Mouse (Mus musculus) neural tube, embryonic 14.5 days (tissue): Measurements from ENCODE around the gene Masp2. TPM values are rescaled to one million over a fixed set of nuclear protein-coding genes. Genes with fewer than 3 reads are reported as not detected.

Source experiments
- ATAC-seq: fragments of 200-750 bp; cut with Nextera tagmentation; 2 replicates; pipeline ENCODE4 v1.8.0; 2017; ENCODE audit warnings: low read depth, mild to moderate bottlenecking, moderate TSS enrichment, moderate library complexity
- H3K27ac ChIP-seq: fragments of 300-500 bp; sonication (generic); 2 replicates; pipeline ENCODE4 v1.5.1; 2014; ENCODE audit warnings: low read depth, mild to moderate bottlenecking, control low read depth, low read length, moderate library complexity, mixed read lengths
- H3K27me3 ChIP-seq: fragments of 300-500 bp; sonication (generic); 2 replicates; pipeline ENCODE4 v1.6.1; 2014; ENCODE audit warnings: low read length; ENCODE audit not compliant: control insufficient read depth, insufficient read depth
- H3K36me3 ChIP-seq: fragments of 300-500 bp; sonication (generic); 2 replicates; pipeline ENCODE4 v1.6.1; 2014; ENCODE audit warnings: low read length, mixed read lengths; ENCODE audit not compliant: control insufficient read depth, insufficient read depth
- H3K4me1 ChIP-seq: fragments of 300-500 bp; sonication (generic); 2 replicates; pipeline ENCODE4 v1.6.1; 2014; ENCODE audit warnings: low read length; ENCODE audit not compliant: control insufficient read depth, insufficient read depth
- H3K4me2 ChIP-seq: fragments of 300-500 bp; sonication (generic); 2 replicates; pipeline ENCODE4 v1.6.1; 2014; ENCODE audit warnings: mild to moderate bottlenecking, low read depth, low read length, control low read depth
- H3K4me3 ChIP-seq: fragments of 300-500 bp; sonication (generic); 2 replicates; pipeline ENCODE4 v1.5.1; 2014; ENCODE audit warnings: low read depth, low read length, control low read depth, mixed read lengths
- H3K9ac ChIP-seq: fragments of 300-500 bp; sonication (generic); replicated peaks from 2 replicates; pipeline ENCODE4 v1.6.1; 2014; ENCODE audit warnings: low read depth, mild to moderate bottlenecking, control low read depth, low read length, mixed read lengths
- H3K9me3 ChIP-seq: fragments of 300-500 bp; sonication (generic); 2 replicates; pipeline ENCODE4 v1.6.1; 2016; ENCODE audit warnings: low read length; ENCODE audit not compliant: control insufficient read depth
- WGBS: fragments of 180-500 bp; shearing (Covaris S2); extraction: QIAGEN DNeasy Blood & Tissue Kit; methylation state at CpG from one replicate; pipeline ENCODE4 v1.1.7; 2014; 5-methylcytosine and 5-hydroxymethylcytosine counted together
- polyA plus RNA-seq: library from polyadenylated mRNA; unstranded; fragments of >200 nt; fragmentation: Nextera tagmentation; extraction: Ambion mirVana; gene quantifications from 2 replicates; pipeline ENCODE4 v1.2.1, GENCODE M21; 2014

Masp2 gene
- polyA plus RNA-seq, 1 experiment from 2014 or later = 1.8 TPM

GRCm38 (mm10) chr4:148623609-148624008 lies 21.3 kb downstream of the Masp2 start:
- H3K27ac ChIP-seq = no peak overlapping the region
- no peak for ATAC-seq
- H3K27me3 ChIP-seq = no peaks in the 10 kb centered on the region
- no peak overlapping the region for H3K4me2 ChIP-seq
- peaks cover 7% of the 10 kb centered on the region; the same call in 1 of the 2 replicates for H3K4me1 ChIP-seq
- no peaks in the 10 kb centered on the region for H3K9me3 ChIP-seq
- H3K9ac ChIP-seq = no peak overlapping the region
- H3K4me3 ChIP-seq = no peak overlapping the region
- 90% methylated on average over 4 of the region's 4 CpGs for WGBS
- H3K36me3 ChIP-seq = peaks cover 48% of the 10 kb centered on the region

DNA sequence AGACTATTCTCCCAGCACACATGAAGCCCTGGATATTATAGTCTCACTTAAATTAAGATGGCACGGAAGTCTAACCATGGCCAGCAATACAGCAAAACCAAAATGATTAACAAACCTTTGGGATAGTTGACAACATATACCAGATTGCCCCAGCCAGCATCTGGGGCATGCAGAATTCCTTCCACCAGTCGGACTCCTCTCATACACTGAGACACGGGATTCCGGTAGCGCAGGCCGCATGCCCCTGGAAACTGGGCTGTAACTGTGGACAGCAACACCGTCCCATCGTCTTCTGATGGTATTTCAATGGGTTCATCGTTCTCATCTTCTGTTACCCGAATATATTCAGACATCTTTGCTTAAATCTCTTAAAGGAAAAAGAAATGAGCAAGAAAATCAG lies 22.7 kb downstream of the Masp2 start:
- H3K27me3 ChIP-seq = no peaks in the 10 kb centered on the region
- 90% methylated on average over 10 of the region's 10 CpGs for WGBS
- H3K4me1 ChIP-seq = peaks cover 7% of the 10 kb centered on the region; the same call in 1 of the 2 replicates
- peak overlapping the region; percentile 97; the same call in 1 of the 2 replicates for H3K4me2 ChIP-seq
- H3K9me3 ChIP-seq = no peaks in the 10 kb centered on the region
- H3K36me3 ChIP-seq = peaks cover 34% of the 10 kb centered on the region
- H3K27ac ChIP-seq = no peak overlapping the region
- no peak for ATAC-seq
- H3K9ac ChIP-seq = no peak overlapping the region; the same call in 1 of the 2 replicates
- H3K4me3 ChIP-seq = no peak overlapping the region

DNA sequence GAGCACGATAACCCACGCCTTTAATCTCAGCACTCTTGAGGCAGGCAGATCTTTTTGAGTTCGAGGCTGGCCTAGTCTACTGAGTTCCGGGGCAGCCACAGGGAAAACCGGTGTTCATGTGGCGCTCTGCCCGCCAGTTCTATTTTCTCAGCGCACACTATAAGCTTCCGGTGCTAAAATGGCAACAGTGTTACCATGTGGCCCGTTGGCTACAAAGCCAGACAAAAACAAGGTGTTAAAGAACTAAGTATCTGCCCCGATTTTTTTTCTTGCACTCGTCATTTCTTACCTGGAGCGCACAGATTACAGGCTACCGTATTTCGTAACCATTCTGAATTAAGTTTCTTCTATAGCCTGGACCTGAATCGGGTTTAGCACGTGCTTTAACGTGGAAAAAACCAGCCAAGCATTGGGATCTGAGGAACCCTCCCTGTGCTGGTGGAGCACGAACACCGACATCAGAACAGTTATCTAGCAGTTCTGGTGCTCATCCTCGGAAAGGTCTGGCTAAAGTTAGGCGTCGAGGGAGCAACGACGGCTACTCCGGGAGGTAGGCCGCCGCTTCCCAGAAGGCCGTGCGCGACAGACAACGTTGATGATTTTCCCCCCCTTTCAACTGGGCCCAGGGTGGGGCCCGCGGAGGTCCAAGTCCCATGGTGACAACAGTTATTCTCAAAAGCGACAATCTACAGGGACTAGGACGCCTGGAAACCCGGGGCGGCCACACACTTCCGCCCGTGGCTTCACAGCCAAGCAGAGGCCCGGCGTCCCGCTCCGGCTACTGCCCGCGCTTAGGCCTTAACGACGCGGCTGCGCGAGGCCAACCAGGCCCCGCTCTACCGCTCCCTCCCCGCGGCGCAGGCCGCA lies 23.6 kb downstream of the Masp2 start:
- peak overlapping the region; percentile 97 for H3K27ac ChIP-seq
- peak; percentile 72 for ATAC-seq
- no peaks in the 10 kb centered on the region for H3K9me3 ChIP-seq
- peaks cover 7% of the 10 kb centered on the region; the same call in 1 of the 2 replicates for H3K4me1 ChIP-seq
- H3K9ac ChIP-seq = peak overlapping the region; percentile 99
- H3K36me3 ChIP-seq = peaks cover 30% of the 10 kb centered on the region
- H3K4me2 ChIP-seq = peak overlapping the region; percentile 97
- under 1% methylated on average over 57 of the region's 57 CpGs for WGBS
- H3K27me3 ChIP-seq = no peaks in the 10 kb centered on the region
- H3K4me3 ChIP-seq = peak overlapping the region; percentile 97

DNA sequence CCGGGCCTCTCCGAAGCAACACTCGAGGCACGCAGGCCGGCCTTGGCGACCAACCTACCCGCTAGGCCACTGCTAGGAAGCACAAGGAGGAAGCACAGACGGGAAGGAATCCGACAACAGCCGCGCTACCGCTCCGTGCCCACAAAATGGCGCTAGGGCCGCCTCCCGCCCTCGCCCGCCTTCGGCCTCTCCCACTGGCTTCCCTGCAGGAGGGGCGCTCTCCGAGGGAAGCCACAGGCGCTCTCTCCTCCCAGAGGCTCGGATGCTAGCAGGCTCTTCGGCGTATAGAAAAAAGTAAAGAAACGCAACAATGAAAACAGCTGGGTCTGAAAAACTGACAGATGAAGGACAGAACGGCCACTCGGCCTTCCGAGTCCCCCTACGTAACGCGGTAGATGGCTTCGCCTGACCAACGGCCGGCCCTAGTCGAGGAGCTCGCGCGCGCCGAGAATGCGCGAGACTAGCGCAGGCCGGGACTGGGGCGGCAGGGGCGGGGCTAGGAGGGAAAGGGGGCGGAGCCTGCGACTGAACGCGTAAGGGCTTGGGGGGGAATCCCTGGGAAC lies 24.4 kb downstream of the Masp2 start, which contains the start of gene Tardbp:
Gene Tardbp (minus strand): TSS at position 397 of the 563 bp plus-strand sequence.
- peak within 1 kb of the TSS; percentile 99 for H3K9ac ChIP-seq
- peak; percentile 98 for ATAC-seq
- H3K4me1 ChIP-seq = peaks cover 7% of the 10 kb centered on the region; the same call in 1 of the 2 replicates

GRCm38 (mm10) chr4:148627246-148627645 lies 24.9 kb downstream of the Masp2 start:
- Histone ChIP-seq H3K4me2 (peak overlapping the region; percentile 97), H3K4me3 (peak overlapping the region; percentile 97), H3K27me3 (no peaks in the 10 kb centered on the region), H3K36me3 (peaks cover 18% of the 10 kb centered on the region), H3K9me3 (no peaks in the 10 kb centered on the region), H3K4me1 (peaks cover 7% of the 10 kb centered on the region; the same call in 1 of the 2 replicates), H3K27ac (peak overlapping the region; percentile 45; the same call in 1 of the 2 replicates), H3K9ac (peak overlapping the region; percentile 99; the same call in 1 of the 2 replicates)
- WGBS = 63% methylated on average over 3 of the region's 3 CpGs
- ATAC-seq = peak; percentile 11; the same call in 1 of the 2 replicates

More for the DNA sequence above, 24.4 kb downstream of the Masp2 start, which contains the start of gene Tardbp:
- Histone ChIP-seq H3K4me2 (peak within 1 kb of the TSS; percentile 97), H3K9me3 (no peaks in the 10 kb centered on the region), H3K27ac (peak within 1 kb of the TSS; percentile 97), H3K27me3 (no peaks in the 10 kb centered on the region), H3K36me3 (peaks cover 23% of the 10 kb centered on the region), H3K4me3 (peak within 1 kb of the TSS; percentile 97)
- WGBS = under 1% methylated on average over 51 of the region's 51 CpGs

GRCm38 (mm10) chr4:148632013-148632692 lies 29.8 kb downstream of the Masp2 start:
- Histone ChIP-seq H3K4me2 (no peak overlapping the region), H3K4me1 (0 out of 2 replicates have a peak, but pooled peaks cover 2% of the 10 kb centered on the region), H3K27ac (no peak overlapping the region), H3K27me3 (no peaks in the 10 kb centered on the region), H3K36me3 (no peaks in the 10 kb centered on the region), H3K9me3 (no peaks in the 10 kb centered on the region), H3K4me3 (no peak overlapping the region), H3K9ac (no peak overlapping the region)
- 78% methylated on average over 3 of the region's 3 CpGs for WGBS
- ATAC-seq = no peak

DNA sequence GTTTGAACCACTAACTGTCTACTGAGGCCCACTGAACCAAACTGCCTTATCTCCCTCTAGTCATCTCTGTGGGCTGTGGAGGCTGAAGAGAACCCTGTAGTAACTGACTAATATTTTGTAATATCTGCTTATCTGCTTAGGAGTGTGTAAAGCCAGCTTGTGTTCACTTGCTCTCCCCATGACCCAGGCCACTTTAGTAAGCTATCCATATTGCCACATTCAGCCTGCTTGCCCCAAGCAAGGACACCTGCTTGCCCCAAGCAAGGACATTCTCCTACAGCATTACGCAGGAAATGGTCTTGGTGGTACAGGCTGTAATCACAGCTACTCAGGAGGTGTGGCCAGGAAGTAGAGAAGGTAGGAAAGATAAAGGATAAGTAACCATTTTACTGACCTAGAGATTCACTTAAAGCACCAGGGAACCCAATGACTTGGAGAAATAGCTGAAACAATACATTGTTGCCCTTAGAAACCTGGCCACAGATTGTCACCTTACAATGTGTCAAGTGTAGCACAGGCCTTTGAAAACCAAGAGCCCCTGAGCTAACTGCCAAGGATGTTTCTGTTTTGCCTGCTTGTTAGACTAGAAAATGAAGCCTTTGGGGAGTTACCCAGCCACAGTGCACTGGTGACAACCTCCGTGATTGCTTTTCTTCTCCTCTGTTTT lies 31.2 kb downstream of the Masp2 start:
- no peak for ATAC-seq
- WGBS = 51% methylated on average over 2 of the region's 2 CpGs

DNA sequence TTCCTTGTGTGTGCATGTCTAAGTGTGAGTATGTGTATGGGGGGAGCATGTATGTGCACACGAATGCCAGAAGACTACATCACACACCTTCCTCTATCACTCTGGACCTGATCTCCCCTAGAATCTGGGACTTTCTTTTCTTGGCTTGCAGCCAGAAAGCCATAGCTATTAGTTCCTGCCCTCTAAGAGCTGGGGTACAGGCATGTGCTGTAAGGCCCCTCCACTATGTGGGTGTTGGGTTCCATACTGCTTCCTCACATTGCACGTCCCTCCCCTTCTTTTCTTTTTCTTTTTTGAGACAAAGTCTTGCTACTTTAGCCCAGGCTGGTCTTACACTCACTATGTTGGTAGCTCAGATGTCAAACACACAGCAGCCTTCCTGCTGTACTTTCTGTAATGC lies 33.0 kb downstream of the Masp2 start:
- H3K4me2 ChIP-seq = no peak overlapping the region
- no peak overlapping the region for H3K9ac ChIP-seq
- H3K9me3 ChIP-seq = no peaks in the 10 kb centered on the region
- no peaks in the 10 kb centered on the region for H3K4me1 ChIP-seq
- no peak overlapping the region for H3K4me3 ChIP-seq
- H3K27me3 ChIP-seq = no peaks in the 10 kb centered on the region
- H3K36me3 ChIP-seq = no peaks in the 10 kb centered on the region
- 74% methylated on average over 2 of the region's 2 CpGs for WGBS
- no peak for ATAC-seq
- H3K27ac ChIP-seq = no peak overlapping the region

More for the DNA sequence above, 31.2 kb downstream of the Masp2 start:
- Histone ChIP-seq H3K4me3 (no peak overlapping the region), H3K9me3 (no peaks in the 10 kb centered on the region), H3K4me1 (no peaks in the 10 kb centered on the region), H3K9ac (no peak overlapping the region), H3K4me2 (no peak overlapping the region), H3K27me3 (no peaks in the 10 kb centered on the region), H3K27ac (no peak overlapping the region), H3K36me3 (no peaks in the 10 kb centered on the region)
